Mouse (Mus musculus) retina, adult 2 months (tissue): ENCODE results near the gene Pde8b.

Experiments
- DNase-seq: peaks from one replicate; pipeline ENCODE4 v3.0.0-alpha.2; 2012; ENCODE audit warnings: low read depth, low spot score

Gene Pde8b

GRCm38 (mm10) chr13:95081082-95081481 is 169.1 kb downstream of the Pde8b start:
- no peak for DNase-seq

- no peak for DNase-seq
Measured at GRCm38 (mm10) chr13:95078492-95078891, 171.6 kb downstream of the Pde8b start.

GRCm38 (mm10) chr13:95077688-95078087 is 172.4 kb downstream of the Pde8b start:
- DNase-seq = no peak

GRCm38 (mm10) chr13:95076142-95076541 is 174.0 kb downstream of the Pde8b start:
- no peak for DNase-seq

- no peak for DNase-seq
Measured at GRCm38 (mm10) chr13:95073445-95074172, 176.5 kb downstream of the Pde8b start.

- DNase-seq = no peak
Measured at GRCm38 (mm10) chr13:95070268-95070667, 179.9 kb downstream of the Pde8b start.

GRCm38 (mm10) chr13:95067854-95068253 is 182.3 kb downstream of the Pde8b start:
- DNase-seq = no peak

- no peak for DNase-seq
Measured at GRCm38 (mm10) chr13:95063390-95064017, 186.6 kb downstream of the Pde8b start.

GRCm38 (mm10) chr13:95058885-95059284 is 191.3 kb downstream of the Pde8b start:
- DNase-seq = no peak

- no peak for DNase-seq
Measured at GRCm38 (mm10) chr13:95056501-95057280, 193.4 kb downstream of the Pde8b start.

GRCm38 (mm10) chr13:95055742-95056388 is 194.3 kb downstream of the Pde8b start:
- DNase-seq = no peak

- DNase-seq = no peak
Measured at GRCm38 (mm10) chr13:95052421-95052820, 197.7 kb downstream of the Pde8b start.

- no peak for DNase-seq
Measured at GRCm38 (mm10) chr13:95050398-95050797, 199.7 kb downstream of the Pde8b start.

GRCm38 (mm10) chr13:95044108-95044507 is 206.0 kb downstream of the Pde8b start:
- DNase-seq = no peak

- no peak for DNase-seq
Measured at GRCm38 (mm10) chr13:95040140-95040738, 209.9 kb downstream of the Pde8b start.

GRCm38 (mm10) chr13:95038200-95038599 is 211.9 kb downstream of the Pde8b start:
- DNase-seq = no peak

- no peak for DNase-seq
Measured at GRCm38 (mm10) chr13:95034715-95035114, 215.4 kb downstream of the Pde8b start.

GRCm38 (mm10) chr13:95034094-95034493 is 216.0 kb downstream of the Pde8b start:
- DNase-seq = no peak

GRCm38 (mm10) chr13:95032973-95033372 is 217.2 kb downstream of the Pde8b start:
- DNase-seq = no peak

- no peak for DNase-seq
Measured at GRCm38 (mm10) chr13:95032127-95032831, 217.9 kb downstream of the Pde8b start.

- DNase-seq = no peak
Measured at GRCm38 (mm10) chr13:95030828-95031227, 219.3 kb downstream of the Pde8b start.
